Mouse (Mus musculus) heart, adult 8-10 months (tissue): ENCODE measurements around the gene Tysnd1. TPM values are rescaled to one million over a fixed set of nuclear protein-coding genes. Genes with fewer than 3 reads are reported as not detected.

Source experiments
- DNase-seq: peaks from one replicate; pipeline ENCODE4 v3.0.0; 2022; ENCODE audit warnings: low spot score
- total RNA-seq, 4 experiments: library from RNA; stranded (reverse); gene quantifications; 2 replicates each; pipeline ENCODE4 v1.2.4; 2022

Gene Tysnd1
- total RNA-seq, 4 experiments from 2014 or later, result 21.8 to 24.1 (median 23.6) TPM

DNA sequence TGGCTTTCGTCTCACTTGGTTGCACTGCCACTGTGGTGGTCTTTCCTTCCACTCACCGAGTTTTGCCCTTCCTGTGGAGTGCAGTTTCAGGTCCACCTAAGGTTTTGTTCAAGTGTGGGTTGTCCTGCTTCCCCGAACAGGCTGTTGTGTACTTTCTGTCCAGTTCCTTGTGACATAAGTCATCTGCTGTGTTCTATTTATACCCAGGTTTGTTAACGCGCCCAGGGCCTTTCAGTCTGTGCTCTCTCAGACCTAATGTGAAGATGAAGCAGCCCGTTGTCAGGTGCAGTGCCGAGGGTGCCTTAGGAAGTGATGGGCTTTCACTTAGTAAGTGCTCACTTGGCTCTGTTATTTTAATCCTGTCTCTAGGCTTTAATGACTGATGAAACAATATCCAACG, 5.9 kb upstream of the Tysnd1 start:
- DNase-seq, result peak; percentile 46

DNA sequence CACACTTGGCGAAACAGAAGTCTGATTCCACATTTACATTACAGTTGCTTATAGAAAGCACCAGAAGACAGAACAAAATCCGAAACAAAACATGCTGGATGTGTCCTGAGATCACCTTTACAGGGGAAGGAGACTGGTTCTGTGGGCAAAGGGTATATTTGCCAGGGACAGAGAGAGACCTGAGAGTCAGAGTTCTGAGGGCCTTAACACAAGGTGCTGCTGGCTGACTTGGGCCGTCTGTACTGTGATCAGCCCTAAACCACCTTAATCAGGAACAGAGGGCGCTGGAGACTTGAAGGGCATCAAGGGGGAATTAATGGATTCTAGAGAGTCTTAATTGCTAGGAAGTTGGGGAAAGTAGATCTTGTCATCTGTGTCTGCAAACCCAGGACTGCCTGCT, 1.8 kb upstream of the Tysnd1 start:
- no peak for DNase-seq

DNA sequence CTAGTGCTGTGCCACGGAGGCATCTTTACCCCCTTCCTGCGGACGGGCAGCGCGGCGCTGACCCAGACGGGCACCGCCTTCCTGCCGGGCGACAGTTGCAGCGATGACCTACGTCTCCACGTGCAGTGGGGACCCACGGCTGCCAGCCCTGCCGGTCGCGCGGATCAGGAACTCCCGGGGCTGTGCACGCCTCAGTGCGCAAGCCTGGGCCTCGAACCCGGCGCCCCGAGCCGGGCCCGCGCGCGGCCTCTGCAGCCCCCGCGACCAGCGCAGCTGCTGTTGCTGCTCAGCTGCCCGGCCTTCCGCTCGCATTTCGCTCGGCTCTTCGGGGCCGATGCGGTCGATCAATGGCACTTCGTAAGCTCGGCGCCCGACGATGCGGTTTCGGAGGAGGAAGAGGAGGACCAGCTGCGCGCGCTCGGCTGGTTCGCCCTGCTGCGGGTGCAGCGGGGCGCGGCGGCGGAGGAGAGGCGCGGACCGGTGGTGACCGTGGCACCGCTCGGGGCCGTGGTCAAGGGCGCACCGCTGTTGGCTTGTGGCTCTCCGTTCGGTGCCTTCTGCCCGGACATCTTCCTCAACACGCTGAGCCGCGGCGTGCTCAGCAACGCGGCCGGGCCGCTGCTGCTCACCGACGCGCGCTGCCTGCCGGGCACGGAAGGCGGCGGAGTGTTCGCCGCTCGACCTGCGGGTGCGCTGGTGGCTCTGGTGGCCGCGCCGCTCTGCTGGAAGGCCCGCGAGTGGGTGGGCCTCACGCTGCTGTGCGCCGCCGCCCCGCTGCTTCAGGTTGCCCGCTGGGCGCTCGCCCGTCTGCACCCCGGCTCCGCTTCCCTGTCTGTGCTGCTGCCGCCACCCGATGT, 617 bp downstream of the Tysnd1 start:
- no peak for DNase-seq

DNA sequence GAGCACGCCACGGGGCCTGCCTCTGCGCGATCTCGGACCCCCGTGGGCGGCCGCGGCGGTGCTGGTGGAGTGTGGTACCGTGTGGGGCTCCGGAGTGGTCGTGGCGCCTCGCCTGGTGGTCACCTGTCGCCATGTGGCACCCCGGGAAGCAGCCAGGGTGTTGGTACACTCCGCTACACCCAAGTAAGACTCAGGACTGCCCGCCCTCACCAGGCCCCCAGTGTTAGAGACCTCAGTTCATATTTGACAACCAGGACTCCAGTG, 1.2 kb downstream of the Tysnd1 start:
- DNase-seq, result no peak

DNA sequence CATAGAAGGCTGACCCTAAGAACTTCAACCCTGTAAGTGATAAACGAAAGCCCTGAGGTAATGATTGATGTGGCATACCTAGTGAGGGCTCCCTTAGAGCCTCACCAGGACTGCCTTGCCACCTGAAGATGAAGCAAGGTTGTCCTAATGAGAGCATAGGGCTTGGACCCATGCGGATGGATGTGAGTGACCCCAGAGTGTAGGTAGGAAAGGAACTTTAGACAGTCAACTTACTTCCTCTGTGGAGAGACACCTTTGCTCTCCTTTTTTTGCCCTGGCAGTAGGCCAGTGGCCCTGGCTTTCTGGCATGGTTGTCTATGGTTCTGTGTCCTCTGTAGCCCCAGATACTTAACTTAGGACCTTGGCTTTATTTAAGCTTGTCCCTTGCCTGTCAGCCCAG, 1.7 kb downstream of the Tysnd1 start:
- DNase-seq, result no peak

DNA sequence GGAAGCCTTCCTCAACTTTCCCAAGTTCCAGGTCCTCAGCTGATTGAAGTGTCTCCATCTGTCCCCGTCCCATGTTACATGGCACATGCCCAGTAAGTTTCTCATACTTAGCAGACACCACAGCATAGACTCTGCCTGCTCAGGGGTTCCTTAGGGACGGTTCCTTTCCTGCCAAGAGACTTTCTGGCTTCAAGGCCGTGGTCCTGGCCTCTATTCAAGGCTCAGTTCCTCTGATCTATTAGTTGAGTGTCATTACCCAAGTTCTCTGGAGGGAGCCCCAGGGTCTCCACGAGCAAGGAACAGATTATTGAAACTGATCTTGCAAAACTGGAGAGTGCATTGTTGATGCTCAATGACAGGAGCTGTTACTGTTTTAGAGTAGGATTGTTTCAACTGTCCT, 9.3 kb downstream of the Tysnd1 start:
- no peak for DNase-seq

DNA sequence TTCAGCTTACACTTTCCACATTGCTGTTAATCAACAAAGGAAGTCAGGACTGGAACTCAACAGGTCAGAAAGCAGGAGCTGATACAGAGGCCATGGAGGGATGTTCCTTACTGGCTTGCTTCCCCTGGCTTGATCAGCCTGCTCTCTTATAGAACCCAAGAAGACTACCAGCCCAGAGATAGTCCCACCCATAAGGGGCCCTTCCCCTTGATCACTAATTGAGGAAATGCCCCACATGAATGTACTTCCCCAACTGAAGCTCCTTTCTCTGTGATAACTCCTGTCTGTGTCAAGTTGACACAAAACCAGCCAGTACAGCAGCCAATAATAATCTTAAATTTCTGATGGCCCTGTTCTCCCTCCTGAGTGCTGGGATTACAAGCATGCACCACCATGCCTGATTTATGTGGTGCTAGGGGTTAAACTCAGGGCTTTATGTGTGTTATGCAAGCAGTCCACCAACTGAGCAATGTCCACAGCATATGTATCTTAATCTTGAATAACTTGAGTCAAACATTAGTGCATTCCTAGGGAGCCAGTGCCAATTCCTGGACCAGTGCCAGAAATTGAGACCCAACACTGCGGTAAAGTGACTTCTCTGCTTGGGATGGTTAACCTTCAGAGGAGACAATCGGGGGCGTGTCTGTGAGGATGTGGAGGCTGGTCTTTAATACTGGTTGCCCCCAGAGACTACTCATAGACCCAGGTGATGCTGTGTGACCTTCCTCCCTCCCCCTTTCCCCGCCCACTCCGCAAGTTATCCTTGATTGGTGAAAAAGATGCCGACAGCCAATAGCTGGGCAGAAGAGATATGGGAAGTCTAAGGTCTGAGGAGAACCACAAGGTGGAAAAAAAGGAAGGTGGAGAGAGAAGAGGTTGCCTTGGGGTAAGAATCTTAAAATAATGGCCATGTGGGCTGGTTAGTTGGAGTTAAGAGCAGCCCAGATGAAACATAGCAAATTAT, 11.4 kb downstream of the Tysnd1 start:
- DNase-seq, result no peak

DNA sequence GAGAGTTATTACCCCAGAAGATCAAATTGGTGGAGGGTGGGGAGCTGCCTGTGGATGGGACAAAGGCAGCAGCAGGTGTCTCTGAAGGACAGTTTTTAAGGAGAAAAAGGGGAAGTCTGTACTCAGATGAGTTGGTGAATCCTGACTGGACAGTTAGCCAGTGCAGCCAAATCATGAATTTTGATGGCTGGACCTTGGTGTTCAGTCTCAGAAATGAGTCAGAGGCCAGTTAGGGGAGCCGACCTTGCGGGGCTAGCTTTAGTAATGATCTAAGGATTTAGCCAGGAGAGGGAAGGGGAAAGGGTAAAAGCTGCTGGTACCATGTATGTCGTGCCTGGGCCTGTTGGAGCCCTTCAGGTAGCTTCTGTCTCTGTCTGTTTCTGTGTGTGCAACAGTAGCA, 18.3 kb downstream of the Tysnd1 start:
- DNase-seq, result no peak

DNA sequence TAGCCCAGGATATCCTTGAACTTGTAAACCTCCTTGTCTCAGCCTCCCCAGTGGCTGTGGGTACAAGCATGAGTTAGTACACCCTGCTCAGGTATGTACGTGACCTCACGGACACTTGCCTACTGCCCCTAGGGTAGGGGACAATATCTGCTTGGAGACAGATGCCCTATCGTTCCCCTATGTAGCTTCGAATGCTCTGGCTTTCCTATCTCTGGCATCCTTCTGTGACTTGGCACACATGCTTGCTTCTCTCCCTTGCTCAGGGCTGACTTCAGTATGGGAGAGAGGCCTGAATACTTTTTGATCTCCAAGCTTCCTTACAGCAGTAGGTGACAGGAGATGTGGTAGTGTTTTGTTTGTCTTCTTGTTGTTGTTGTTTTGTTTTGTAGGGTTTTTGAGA, 18.8 kb downstream of the Tysnd1 start:
- no peak for DNase-seq

DNA sequence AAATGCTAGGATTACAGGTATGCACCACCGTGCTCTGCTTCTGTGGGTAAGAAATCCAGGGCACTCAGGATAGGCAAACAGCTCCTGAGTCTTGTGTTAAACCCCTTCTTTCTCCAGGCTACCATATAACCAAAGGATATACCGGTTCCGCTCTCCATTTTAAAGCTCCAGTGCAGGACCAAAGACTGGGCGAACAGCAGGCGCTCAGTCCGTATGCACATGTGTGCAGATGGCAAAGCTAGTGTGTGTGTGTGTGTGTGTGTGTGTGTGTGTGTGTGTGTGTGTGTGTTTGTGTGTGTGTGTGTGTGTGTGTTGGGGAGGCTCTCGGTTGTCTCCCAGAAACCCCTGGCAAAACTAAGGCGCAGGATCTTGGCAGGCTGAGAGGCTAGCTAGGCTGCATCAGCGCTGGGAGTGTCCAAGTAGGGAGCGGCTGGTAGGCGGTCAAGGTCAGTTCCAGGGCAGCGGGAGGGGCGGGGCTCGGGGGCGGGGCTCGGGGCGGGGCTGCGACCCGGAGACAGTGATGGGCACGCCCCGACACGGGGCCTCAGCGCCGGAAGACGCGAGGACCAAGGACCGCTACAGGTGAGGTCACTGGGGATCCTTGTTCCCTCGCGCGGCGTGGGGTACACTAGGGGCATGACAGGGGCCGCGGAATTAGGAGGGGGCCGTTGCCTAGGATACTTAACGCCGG, 19.6 kb downstream of the Tysnd1 start, which contains the start of gene Aifm2:
Gene Aifm2, plus strand, starts transcription at position 493 of the 691 bp plus-strand sequence.
- DNase-seq, result peak; percentile 54

DNA sequence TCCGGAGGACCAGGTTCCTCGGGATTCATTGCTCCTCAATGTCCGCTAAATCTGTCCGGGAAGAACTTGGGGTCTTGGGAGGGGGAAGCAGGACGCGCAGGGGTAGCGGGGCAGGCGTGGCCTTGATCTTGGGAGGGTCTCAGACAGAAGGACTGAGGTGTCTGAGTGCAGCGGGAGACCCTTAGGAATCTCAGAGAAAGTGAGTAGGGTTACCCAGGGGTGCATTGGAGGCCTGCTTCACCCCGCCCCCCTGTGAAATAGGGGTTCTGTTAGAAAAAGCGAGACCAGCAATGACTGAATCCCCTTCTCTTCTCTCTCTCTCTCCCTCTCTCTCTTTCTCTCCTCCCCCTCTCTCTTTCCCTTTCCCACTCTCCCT, 20.1 kb downstream of the Tysnd1 start:
- no peak for DNase-seq

DNA sequence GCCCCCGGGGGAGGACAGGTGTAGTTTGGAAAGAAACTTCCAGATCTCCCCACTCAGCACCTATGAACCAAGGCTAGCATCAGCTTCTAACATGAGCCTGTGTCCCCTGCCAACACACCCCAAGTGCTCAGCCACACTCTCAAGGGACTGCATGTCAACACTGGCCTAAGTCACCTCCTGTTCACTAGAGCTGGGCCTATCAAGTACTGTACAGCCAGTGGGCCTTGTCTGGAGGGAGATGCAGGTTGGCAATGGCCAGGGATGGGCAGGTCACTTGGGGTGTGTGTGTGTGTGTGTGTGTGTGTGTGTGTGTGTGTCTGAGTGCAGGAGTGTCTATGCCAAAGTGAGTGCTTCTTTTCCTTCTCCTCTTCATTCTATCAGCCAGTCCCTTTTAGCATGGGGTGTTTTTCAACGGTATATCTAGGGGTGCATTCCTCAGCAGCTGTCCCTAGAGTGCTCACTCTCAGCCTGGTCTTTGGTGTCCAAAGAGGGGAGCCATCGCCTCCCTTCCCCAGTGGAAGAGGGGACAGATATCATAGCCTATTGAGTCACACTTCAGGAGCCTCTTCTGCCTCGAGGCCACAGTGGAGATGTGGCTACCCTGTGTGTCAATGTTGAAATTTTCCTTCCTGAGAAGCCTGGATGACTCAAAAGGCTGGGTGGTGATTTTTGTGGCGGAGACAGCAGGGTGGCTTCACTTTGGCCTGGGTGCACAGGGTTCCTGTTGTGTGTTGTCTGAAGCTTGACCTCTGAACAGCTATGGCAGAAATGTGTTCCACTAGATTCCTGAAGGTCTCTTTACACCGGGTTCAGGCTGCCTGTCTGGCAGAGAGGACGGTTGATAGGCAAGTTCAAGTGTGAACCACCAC, 20.9 kb downstream of the Tysnd1 start:
- no peak for DNase-seq

DNA sequence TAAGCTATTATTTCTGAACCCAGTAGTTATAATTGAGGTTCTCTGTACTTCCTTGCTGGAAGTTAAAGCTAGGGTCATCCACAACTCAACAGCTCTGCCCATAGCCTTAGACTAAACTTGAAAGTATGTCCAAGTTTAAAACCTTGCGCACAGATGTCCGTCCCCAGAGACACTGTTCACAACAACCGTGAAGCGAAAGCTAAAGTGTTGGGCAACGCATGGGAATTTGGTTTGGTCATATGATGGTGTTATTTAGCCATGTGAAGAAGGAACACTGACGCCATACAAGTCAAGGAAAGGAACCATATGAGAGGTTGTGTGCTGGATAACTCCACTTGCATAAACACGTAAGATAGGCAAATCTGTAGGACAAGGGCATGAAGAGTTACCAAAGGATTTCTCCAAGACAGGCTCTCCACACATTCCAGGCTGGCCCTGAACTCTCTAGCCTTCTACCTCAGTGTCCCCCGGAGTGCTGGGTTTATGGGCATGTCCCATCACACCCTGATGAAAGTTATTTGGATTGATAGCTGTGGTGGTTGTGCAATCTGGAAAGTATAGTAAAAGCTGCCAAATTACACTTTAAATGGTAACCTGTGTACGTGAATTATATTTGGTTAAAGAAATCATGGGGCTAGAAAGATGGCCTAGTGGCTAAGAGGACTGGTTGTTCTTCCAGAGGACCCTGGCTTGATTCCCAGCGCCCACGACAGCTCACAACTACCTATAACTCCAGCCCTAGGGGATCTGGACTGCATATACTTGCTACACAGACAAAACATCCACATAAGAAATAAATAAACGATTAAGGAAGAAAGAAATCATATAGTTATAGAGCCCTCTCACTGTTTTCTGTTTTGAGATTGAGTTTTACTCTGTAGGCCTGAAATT, 22.3 kb downstream of the Tysnd1 start:
- DNase-seq, result no peak

DNA sequence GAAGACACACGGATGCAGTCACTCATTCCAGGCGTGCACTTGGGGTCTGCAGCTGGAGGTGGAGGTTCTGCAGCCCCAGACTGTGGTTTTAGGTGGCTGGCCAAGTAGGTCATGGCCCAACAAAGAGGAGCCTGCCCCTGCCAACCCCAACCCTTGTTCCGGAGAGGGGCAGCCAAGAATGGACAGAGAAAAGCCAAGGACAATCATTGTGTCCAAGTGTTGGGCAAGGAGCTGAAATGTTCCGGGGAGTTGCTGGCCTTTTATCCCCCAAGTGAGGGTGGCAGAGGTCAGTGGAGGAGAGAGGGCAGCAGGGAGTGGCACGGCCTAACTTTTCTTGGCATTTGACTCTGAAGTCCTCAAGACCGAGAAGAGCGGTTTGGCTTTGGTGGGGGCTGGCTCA, 25.0 kb downstream of the Tysnd1 start:
- no peak for DNase-seq

DNA sequence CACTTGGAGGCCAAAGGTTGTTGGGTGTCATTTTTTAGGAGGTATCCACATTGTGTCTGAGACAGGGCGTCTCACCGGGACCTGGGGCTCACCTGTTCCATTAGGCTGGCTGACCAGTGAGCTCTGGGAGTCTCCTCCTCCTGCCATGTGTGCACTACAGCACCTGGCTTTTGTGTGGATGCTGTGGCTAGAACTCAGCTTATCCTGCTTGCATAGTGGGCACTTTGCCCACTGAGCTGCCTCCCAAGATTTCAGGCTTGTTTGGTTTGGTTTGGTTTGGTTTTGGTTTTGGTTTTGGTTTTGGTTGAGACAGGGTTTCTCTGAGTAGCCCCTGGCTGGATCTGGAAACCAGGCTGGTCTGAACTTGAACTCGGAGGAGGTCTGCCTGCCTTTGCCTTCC, 26.9 kb downstream of the Tysnd1 start:
- DNase-seq, result no peak

DNA sequence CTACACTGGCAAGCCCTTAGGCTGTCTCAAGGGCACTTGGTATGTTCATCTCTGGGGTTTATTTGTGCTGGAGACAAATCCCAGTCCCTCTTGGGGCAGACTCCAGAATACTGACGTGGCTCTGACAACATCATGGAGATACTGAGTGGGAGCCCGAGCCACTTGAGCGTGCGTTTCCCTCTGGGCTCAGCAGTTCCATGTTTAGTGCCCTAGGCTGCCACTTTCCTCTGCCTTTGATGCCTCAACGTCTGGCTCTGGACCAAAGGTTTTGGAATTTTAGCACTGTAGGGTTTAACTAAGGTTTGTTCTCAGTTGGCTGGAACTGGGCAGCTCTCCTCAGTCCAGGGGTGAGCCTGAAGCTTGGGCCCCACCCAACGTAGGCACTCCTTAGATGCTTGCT, 28.0 kb downstream of the Tysnd1 start:
- no peak for DNase-seq

DNA sequence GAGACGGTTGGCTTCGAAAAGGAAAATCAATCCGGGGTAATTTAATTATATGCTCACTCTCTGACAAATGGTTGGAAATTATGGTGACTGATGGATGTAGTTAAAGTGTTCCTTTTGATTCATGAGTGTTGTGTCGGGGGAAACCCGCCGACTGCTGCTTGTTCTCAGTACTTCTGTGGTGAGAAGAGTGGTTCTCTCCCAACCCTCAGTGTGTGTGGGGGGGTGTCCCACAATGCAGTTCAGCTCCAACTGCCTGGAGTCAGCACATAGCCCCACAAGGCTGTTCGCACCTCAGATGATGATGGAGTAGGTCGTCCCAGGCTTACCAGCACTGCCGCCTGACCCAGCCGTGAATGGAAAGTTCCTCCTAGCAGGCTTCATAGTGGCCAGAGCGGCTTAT, 33.9 kb downstream of the Tysnd1 start:
- no peak for DNase-seq

DNA sequence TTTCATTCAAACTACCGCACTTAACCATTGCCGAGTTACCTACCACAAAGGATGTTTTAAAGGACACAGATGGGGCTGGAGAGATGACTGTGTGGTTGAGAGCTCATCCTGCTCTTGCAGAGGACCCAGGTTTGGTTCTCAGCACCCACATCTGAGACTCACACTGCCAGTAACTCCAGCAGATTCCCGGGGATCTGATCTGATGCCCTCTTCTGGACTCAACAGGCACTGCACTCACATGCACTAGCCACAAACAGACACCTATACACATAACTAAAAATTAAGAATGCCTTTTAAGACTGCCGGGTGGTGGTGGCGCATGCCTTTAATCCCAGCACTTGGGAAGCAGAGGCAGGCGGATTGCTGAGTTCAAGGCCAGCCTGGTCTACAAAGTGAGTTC, 34.9 kb downstream of the Tysnd1 start:
- no peak for DNase-seq

DNA sequence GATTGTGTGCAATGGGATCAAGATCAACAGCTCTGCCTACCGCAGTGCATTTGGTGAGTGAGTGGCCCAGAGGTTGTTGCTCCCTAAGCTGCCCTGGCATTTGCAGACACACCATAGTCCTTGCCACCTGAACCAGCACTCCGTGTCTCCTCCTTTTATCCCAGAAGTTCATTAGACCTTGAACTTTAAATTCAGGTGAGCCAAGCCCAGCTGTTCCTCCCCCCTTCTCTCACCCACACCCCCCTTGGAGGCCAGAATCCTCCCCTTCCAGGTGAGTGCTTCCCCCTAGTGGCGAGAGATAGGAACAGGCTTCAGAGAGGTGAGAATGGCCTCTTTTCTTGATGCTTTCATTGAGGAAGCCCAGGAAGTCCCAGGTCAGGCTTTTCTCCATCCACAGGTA, 39.1 kb downstream of the Tysnd1 start:
- DNase-seq, result no peak

DNA sequence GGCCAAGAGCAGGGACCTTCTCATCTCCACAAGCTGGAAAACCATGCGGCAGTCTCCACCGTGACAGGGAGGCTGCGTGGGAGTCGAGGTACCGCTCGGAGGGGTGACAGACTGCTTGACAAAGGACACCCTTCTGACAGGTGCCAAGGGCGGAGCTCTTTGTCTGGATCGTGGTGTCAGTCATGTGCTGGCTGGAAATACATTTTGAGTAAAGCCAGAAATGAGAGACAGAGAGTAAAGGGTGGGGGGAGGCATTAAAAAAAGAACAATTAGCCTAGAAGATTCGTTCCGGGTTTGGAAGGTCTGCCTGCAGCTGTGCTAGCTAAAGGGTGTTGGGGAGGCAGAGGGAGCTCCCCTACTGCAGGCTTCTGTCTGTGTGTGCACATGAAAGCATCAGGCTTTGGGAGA, 41.4 kb downstream of the Tysnd1 start:
- DNase-seq, result no peak
